Mouse (Mus musculus): ENCODE data around the gene Supt3. TPM values are rescaled to one million over a fixed set of nuclear protein-coding genes. Genes with fewer than 3 reads are reported as not detected.
A peak's percentile ranks its signal among the peaks of the same experiment; 100 is the strongest.

Gene Supt3
- polyA plus RNA-seq, 1 experiment from 2014 or later = 22.2 TPM

GRCm38 (mm10) chr17:44745378-44745777, 31.6 kb upstream of the Supt3 start:
- H3K4me2 ChIP-seq = no peak overlapping the region
- no peak overlapping the region for H3K4me3 ChIP-seq
- peaks cover 11% of the 10 kb centered on the region for H3K27me3 ChIP-seq
- H3K27ac ChIP-seq = no peak overlapping the region
- no peaks in the 10 kb centered on the region for H3K4me1 ChIP-seq (replicated peaks)
- H3K9me3 ChIP-seq = no peaks in the 10 kb centered on the region
- H3K9ac ChIP-seq = no peak overlapping the region
- no peak for ATAC-seq (ENCODE audit: low FRiP score)
- no peaks in the 10 kb centered on the region for H3K36me3 ChIP-seq
- 91% methylated on average over 8 of the region's 8 CpGs for WGBS

- H3K9ac ChIP-seq = no peak overlapping the region
- H3K9me3 ChIP-seq = no peaks in the 10 kb centered on the region
- no peaks in the 10 kb centered on the region for H3K4me1 ChIP-seq (replicated peaks)
- H3K4me2 ChIP-seq = no peak overlapping the region
- 91% methylated on average over 11 of the region's 11 CpGs for WGBS
- no peaks in the 10 kb centered on the region for H3K27me3 ChIP-seq
- no peak overlapping the region for H3K4me3 ChIP-seq
- ATAC-seq (ENCODE audit: low FRiP score) = no peak
- no peaks in the 10 kb centered on the region for H3K36me3 ChIP-seq
- H3K27ac ChIP-seq = no peak overlapping the region
Measured at GRCm38 (mm10) chr17:44766318-44766717, 10.6 kb upstream of the Supt3 start.

- ATAC-seq (ENCODE audit: low FRiP score) = no peak
- H3K4me1 ChIP-seq (replicated peaks) = no peaks in the 10 kb centered on the region
- H3K9ac ChIP-seq = no peak overlapping the region
- H3K4me2 ChIP-seq = no peak overlapping the region
- no peak overlapping the region for H3K27ac ChIP-seq
- H3K9me3 ChIP-seq = no peaks in the 10 kb centered on the region
- WGBS = 73% methylated on average over 2 of the region's 2 CpGs
- no peaks in the 10 kb centered on the region for H3K36me3 ChIP-seq
- no peaks in the 10 kb centered on the region for H3K27me3 ChIP-seq
- H3K4me3 ChIP-seq = no peak overlapping the region
Measured at GRCm38 (mm10) chr17:44766975-44767374, 10.0 kb upstream of the Supt3 start.

- no peak overlapping the region for H3K4me2 ChIP-seq
Measured at GRCm38 (mm10) chr17:44767375-44767774, 9.6 kb upstream of the Supt3 start.

GRCm38 (mm10) chr17:44768522-44768921, 8.4 kb upstream of the Supt3 start:
- H3K27ac ChIP-seq = no peak overlapping the region
- H3K4me2 ChIP-seq = no peak overlapping the region
- no peaks in the 10 kb centered on the region for H3K36me3 ChIP-seq
- H3K4me3 ChIP-seq = no peak overlapping the region
- no peaks in the 10 kb centered on the region for H3K4me1 ChIP-seq (replicated peaks)
- H3K9me3 ChIP-seq = no peaks in the 10 kb centered on the region
- 74% methylated on average over 5 of the region's 5 CpGs for WGBS
- H3K9ac ChIP-seq = no peak overlapping the region
- ATAC-seq (ENCODE audit: low FRiP score) = no peak
- H3K27me3 ChIP-seq = no peaks in the 10 kb centered on the region

More at GRCm38 (mm10) chr17:44767375-44767774, 9.6 kb upstream of the Supt3 start:
- Histone ChIP-seq H3K9me3 (no peaks in the 10 kb centered on the region), H3K27me3 (no peaks in the 10 kb centered on the region), H3K9ac (no peak overlapping the region), H3K4me1 (replicated peaks) (no peaks in the 10 kb centered on the region), H3K4me3 (no peak overlapping the region), H3K27ac (no peak overlapping the region), H3K36me3 (no peaks in the 10 kb centered on the region)
- no peak for ATAC-seq (ENCODE audit: low FRiP score)
- 78% methylated on average over 1 of the region's 1 CpGs for WGBS

- H3K4me3 ChIP-seq = no peak overlapping the region
- no peaks in the 10 kb centered on the region for H3K36me3 ChIP-seq
- no peak overlapping the region for H3K9ac ChIP-seq
- no peaks in the 10 kb centered on the region for H3K4me1 ChIP-seq (replicated peaks)
- H3K27me3 ChIP-seq = no peaks in the 10 kb centered on the region
- no peak for ATAC-seq (ENCODE audit: low FRiP score)
- H3K9me3 ChIP-seq = no peaks in the 10 kb centered on the region
- no peak overlapping the region for H3K4me2 ChIP-seq
- WGBS = 90% methylated on average over 2 of the region's 2 CpGs
- H3K27ac ChIP-seq = no peak overlapping the region
Measured at GRCm38 (mm10) chr17:44770871-44771270, 6.1 kb upstream of the Supt3 start.

- Histone ChIP-seq H3K4me2 (no peak overlapping the region), H3K36me3 (no peaks in the 10 kb centered on the region), H3K27me3 (no peaks in the 10 kb centered on the region), H3K4me3 (no peak overlapping the region), H3K4me1 (replicated peaks) (no peaks in the 10 kb centered on the region), H3K9me3 (no peaks in the 10 kb centered on the region), H3K27ac (no peak overlapping the region), H3K9ac (no peak overlapping the region)
- no peak for ATAC-seq (ENCODE audit: low FRiP score)
- 96% methylated on average over 2 of the region's 2 CpGs for WGBS
Measured at GRCm38 (mm10) chr17:44772576-44772975, 4.4 kb upstream of the Supt3 start.

- H3K27me3 ChIP-seq = no peaks in the 10 kb centered on the region
- 0% methylated on average over 35 of the region's 35 CpGs for WGBS
- no peaks in the 10 kb centered on the region for H3K36me3 ChIP-seq
- H3K4me3 ChIP-seq = peak overlapping the region; percentile 72
- peak overlapping the region; percentile 92 for H3K9ac ChIP-seq
- peak; percentile 87 for ATAC-seq (ENCODE audit: low FRiP score)
- H3K4me2 ChIP-seq = peak overlapping the region; percentile 66
- peak overlapping the region; percentile 92 for H3K27ac ChIP-seq
- peaks cover 8% of the 10 kb centered on the region for H3K4me1 ChIP-seq (replicated peaks)
- no peaks in the 10 kb centered on the region for H3K9me3 ChIP-seq
Measured at GRCm38 (mm10) chr17:44777337-44777804, 419 bp downstream of the Supt3 start.

- Histone ChIP-seq H3K4me3 (peak overlapping the region; percentile 72), H3K9ac (peak overlapping the region; percentile 92; the same call in 1 of the 2 replicates), H3K9me3 (no peaks in the 10 kb centered on the region), H3K27me3 (no peaks in the 10 kb centered on the region), H3K27ac (no peak overlapping the region), H3K36me3 (no peaks in the 10 kb centered on the region), H3K4me2 (peak overlapping the region; percentile 66), H3K4me1 (replicated peaks) (peaks cover 8% of the 10 kb centered on the region)
- no peak for ATAC-seq (ENCODE audit: low FRiP score)
- 65% methylated on average over 5 of the region's 5 CpGs for WGBS
Measured at GRCm38 (mm10) chr17:44778141-44778540, 1.2 kb downstream of the Supt3 start.

GRCm38 (mm10) chr17:44780353-44780752, 3.4 kb downstream of the Supt3 start:
- H3K27me3 ChIP-seq = no peaks in the 10 kb centered on the region
- H3K36me3 ChIP-seq = no peaks in the 10 kb centered on the region
- H3K9ac ChIP-seq = no peak overlapping the region
- 73% methylated on average over 4 of the region's 4 CpGs for WGBS
- H3K4me2 ChIP-seq = no peak overlapping the region
- no peak overlapping the region for H3K27ac ChIP-seq
- H3K9me3 ChIP-seq = no peaks in the 10 kb centered on the region
- peaks cover 8% of the 10 kb centered on the region for H3K4me1 ChIP-seq (replicated peaks)
- no peak for ATAC-seq (ENCODE audit: low FRiP score)
- no peak overlapping the region for H3K4me3 ChIP-seq

- no peak overlapping the region for H3K4me3 ChIP-seq
- H3K9ac ChIP-seq = no peak overlapping the region
- no peak overlapping the region for H3K27ac ChIP-seq
- H3K4me1 ChIP-seq (replicated peaks) = peaks cover 8% of the 10 kb centered on the region
- no peaks in the 10 kb centered on the region for H3K9me3 ChIP-seq
- 90% methylated on average over 4 of the region's 4 CpGs for WGBS
- no peak overlapping the region for H3K4me2 ChIP-seq
- ATAC-seq (ENCODE audit: low FRiP score) = no peak
- no peaks in the 10 kb centered on the region for H3K36me3 ChIP-seq
- no peaks in the 10 kb centered on the region for H3K27me3 ChIP-seq
Measured at GRCm38 (mm10) chr17:44782366-44782765, 5.4 kb downstream of the Supt3 start.

GRCm38 (mm10) chr17:44783143-44783542, 6.2 kb downstream of the Supt3 start:
- Histone ChIP-seq H3K4me1 (replicated peaks) (peaks cover 3% of the 10 kb centered on the region), H3K4me3 (no peak overlapping the region), H3K4me2 (no peak overlapping the region), H3K27ac (no peak overlapping the region), H3K9me3 (no peaks in the 10 kb centered on the region), H3K27me3 (no peaks in the 10 kb centered on the region), H3K36me3 (no peaks in the 10 kb centered on the region), H3K9ac (no peak overlapping the region)
- ATAC-seq (ENCODE audit: low FRiP score) = no peak
- WGBS = 77% methylated on average over 2 of the region's 2 CpGs

- Histone ChIP-seq H3K27me3 (no peaks in the 10 kb centered on the region), H3K4me2 (no peak overlapping the region), H3K9me3 (no peaks in the 10 kb centered on the region), H3K36me3 (peaks cover 5% of the 10 kb centered on the region), H3K4me1 (replicated peaks) (no peaks in the 10 kb centered on the region), H3K27ac (no peak overlapping the region), H3K9ac (no peak overlapping the region), H3K4me3 (no peak overlapping the region)
- no peak for ATAC-seq (ENCODE audit: low FRiP score)
- WGBS = 70% methylated on average over 5 of the region's 5 CpGs
Measured at GRCm38 (mm10) chr17:44788982-44789747, 12.2 kb downstream of the Supt3 start.

Measured in hindbrain, embryonic 13.5 days (tissue).